Mouse (Mus musculus) CD8-positive naive resting alpha-beta T cell, adult 2 months (primary cell): ENCODE measurements around the gene Pnmt.

Experiments
- DNase-seq, 2 experiments: peaks; one replicate each; pipeline ENCODE4 v3.0.0; 2022; ENCODE audit warnings: low read depth in 2 of 2, low spot score in 2 of 2

Pnmt gene

DNA sequence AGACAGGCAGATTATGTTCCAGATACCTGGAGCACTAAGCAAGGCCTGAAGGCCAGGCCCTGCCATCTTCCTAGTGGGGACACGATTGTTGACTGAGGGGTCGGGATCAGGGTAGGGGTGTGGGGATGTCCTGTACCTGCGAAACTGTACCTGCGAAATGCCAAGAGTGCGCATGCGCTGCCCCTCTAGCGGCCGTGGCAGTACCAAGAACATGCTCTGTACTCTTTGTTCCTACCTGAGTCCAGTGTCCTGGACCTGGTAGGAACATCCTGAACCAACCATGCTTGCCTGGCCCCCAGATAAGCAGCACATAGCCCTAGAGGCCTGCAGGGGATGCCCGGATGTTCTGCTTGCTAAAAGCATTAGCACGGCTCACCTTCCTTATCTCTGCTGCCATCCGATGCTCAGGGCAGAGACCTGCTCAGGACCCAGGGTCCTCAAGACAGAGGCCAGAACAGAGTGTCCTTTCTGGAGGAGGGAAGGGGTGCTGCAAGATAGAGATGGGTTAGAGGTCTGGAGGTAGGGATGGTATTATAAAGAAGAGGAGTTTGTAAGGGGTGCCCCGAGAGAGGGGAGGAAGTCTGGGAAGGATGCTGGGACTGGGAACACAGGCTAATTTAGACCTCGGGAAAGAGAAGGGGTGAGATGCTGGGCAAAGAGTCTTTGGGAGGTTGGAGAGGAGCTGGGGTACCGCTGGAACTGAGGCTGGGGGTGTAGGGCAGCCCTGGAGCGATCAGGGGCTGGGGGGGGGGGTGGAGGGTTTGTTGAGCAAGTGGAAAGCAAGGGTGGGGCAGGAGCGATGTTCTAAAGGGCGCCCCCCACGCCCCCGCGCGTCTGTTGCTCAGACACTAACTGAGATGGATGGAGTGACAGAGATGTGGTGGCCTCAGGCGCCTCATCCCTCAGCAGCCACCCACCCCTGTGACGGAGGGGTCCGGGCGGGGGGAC is at the start of gene Pnmt:
Gene Pnmt, plus strand, starts transcription at position 813 of the 948 bp plus-strand sequence.
- DNase-seq, result no peak

DNA sequence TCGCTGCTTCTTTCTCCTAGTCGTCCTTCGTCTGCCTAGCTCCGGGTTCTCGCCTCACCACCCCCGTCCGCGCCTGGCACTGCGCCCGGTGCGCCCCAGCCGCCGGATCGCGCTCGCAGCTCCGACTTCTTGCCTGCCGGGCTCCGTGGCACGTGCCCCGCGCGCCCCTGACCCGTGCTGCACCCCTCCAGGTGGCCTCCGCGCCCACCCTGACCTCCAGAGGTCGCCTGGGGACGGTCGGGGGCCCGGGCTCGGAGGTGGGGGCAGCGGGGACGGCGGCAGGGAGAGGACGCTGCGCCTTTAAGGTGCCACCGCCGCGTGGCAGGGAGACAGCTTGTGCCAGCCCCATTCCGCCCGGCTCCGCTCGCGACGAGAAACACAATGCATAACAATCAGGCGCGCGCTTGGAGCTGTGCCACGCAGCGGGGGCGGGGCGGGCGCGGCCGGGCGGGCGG is 47.7 kb upstream of the Pnmt start:
- DNase-seq, result no peak

DNA sequence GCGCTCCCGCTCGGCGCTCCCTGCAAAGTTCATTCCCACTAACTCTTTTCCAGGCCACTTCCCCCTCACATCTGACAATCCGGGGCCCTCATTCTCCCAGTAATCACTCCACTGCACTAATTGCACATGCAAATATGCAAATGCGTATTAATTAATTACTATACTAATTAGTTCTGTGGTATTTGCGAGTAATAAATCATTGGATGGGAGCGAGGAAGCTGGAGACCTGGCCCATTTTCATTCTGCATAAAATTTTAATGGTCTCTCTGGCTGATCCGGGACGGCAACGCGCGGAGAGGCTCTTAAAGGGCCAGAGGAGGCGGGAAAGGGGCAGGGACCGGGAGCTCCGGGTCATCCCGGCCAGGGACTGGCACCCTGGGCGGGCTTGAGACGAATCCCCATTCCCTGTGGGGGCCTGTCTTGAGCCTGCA is 47.2 kb upstream of the Pnmt start:
- no peak for DNase-seq

DNA sequence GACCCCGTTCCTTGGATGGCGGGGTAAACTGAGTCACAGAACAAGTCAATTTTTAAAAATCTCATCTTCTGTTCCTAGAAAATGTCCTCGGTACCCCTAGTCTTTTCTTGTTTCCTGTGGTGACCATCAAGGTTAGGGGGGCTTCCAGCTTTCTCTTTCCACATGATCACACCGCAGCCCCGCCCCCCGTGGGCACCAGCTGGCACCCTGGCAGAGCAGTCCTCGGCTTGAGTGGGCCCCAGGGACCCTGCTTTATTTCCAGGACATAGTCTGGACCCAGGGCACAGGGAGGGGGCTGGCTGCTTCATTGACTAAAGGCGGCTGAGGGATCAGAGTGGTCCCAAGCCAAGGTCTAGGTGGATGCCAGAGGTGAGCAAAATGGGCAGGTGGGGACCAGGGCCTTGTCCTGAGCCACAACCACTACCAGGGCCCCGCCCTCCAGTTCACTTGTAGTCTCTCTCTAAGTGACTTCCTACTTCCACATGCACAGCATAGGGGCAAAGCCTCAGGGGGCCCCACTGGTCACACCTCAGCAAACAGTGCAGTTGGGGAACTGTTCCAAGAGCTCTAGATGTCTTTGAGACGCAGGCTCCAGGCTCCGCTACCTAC is 46.5 kb upstream of the Pnmt start:
- no peak for DNase-seq

DNA sequence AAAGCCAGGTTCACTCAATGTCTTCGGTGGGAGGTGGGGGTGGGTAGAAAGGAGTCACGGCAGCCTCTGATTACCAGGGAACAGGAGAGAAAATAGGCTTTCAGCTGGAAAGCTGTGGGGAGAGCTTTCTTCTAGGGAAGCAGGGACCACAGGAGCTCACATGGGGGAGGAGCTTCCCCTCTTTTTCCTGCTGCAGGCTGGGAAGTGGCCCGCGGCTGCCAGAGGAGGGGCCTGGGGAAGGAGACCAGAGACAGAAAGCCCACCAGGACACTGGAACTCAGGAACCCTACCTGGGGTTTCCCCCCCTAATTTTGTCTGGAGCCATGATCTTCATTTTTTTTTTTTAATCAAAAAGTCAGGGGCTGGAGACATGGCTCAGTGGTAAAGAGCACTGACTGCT is 45.7 kb upstream of the Pnmt start:
- DNase-seq, result no peak

DNA sequence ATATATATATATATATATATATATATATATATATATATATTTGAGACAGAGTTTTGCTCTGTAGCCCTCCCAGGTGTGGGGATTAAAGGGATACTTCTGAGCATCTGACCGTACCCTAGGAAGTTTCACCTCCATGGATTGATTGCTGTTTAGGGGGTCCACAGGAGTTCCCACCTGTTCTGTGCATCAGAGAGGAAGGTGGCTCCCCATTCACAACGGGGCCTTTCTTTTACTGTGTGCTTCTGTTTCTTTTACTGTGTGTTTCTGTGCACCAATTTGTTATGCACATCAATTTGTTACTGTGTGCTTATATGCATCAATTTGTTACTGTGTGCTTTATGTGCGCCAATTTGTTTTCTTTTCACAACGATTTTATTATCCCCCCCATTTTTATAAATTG is 45.1 kb upstream of the Pnmt start:
- DNase-seq, result no peak

DNA sequence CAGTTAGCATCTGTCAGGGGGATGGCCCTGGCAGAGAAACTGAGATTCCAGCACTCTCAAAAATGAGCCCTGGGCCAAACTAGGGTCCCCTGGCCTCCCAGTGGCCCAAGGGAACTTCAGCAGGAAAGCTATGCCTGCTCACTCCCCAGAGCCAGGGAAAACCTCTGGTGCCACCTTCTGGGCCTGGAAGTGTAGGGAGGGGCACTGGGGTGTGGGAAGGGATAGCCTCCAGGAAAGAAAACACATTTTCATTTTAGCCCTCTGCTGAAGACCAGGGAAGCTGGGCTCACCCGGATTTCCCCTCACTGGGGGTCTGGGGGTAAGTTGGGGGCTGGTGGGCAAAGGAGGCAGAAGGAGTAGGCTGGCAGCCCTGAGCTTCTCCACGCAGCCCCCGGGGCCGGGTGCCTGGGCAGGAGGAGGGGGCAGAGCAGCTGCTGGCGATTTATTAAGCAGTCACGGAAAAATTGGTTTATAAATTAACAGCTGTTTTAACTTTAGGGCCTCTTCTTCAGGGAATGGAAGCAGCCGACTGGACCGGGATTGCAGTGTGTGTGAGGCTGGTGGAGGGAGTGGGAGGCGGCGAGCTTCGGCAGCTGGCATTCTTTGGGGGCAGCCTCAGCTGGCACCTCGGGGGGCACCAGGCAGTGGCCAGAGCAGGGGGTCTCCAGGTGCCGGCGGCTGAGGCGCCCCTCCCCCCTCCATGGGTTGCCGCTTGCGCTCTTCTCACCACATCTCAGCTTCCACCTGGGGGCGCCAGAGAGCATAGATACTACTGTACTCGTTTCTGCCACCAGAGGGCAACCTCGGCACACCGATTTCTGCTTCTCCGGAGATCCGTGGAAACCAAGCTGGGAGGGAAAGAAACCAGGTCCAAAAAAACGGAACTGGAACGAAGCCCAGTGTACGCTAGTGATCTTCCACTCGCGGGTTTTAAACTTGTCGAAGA is 44.0 kb upstream of the Pnmt start:
- DNase-seq, result peak; percentile 89 to 94

DNA sequence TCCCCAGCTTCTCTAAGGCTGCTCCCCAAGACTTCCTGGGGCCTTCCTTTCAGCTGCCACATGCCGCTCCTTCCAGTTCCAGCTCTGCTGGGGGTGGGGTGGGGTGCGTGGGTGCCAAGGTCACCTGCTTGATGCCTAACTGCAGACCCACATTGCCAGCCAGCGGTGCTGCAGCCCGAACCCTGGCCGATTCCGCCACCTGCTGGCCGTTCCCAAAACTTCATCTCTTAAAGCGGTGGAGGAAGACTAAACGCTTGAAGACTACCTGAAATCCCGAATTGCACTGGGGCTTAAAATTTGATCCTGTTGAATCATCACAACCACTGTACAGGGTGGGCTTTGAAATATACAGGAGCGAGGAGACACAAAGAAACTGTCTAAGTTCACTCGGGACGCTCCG is 41.0 kb upstream of the Pnmt start:
- DNase-seq, result peak; percentile 63 to 71

DNA sequence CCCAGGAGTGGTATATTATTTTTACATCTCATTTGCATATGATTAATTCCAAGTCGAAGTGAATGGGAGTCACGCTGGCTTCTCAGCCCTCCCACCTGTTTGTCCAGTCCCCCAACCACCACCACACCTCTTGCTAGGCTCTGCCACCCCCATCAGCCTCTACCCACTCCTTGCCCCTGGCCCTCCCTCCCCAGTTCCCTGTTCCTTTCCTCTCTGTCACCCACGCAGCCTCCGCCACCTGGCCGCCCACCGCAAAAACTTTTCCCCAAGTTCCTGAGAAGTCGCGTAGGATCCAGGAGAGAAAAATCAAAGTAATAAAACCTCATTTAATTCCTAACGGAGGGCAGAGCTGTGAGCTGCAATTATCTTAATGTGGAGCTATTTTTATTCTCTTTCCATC is 40.1 kb upstream of the Pnmt start:
- no peak for DNase-seq

DNA sequence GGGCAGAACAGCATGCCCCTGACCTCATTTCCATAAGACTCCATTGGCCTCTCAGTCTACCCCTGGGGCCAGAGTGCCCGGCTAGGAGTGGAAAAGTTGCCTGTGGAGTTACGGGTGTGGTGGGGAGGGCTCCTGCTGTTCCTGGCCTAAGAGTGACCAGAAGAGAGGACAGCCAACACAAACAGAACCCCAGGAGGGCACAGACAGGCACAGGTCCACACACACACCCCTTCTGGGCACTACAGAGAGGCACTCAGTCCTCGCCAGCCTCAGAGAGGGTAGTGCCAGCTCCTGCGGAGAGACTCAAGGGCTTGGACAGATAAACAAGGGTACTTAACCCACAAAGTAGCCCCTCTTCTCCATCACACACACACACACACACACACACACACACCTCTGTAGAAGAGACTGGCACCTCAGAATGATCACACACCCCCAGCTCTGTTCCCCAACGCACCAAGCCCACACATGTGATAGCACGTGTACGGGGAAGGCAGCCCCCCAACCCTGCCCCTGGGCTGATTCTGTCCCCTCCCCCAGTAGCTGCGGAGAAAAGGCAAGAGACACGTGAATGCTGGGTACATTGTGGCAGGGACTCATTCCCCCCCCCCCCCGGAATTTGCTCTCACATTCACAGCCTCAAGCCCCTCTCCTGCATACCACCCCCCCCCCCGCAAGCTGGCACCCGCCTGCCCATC is 38.7 kb upstream of the Pnmt start:
- no peak for DNase-seq

DNA sequence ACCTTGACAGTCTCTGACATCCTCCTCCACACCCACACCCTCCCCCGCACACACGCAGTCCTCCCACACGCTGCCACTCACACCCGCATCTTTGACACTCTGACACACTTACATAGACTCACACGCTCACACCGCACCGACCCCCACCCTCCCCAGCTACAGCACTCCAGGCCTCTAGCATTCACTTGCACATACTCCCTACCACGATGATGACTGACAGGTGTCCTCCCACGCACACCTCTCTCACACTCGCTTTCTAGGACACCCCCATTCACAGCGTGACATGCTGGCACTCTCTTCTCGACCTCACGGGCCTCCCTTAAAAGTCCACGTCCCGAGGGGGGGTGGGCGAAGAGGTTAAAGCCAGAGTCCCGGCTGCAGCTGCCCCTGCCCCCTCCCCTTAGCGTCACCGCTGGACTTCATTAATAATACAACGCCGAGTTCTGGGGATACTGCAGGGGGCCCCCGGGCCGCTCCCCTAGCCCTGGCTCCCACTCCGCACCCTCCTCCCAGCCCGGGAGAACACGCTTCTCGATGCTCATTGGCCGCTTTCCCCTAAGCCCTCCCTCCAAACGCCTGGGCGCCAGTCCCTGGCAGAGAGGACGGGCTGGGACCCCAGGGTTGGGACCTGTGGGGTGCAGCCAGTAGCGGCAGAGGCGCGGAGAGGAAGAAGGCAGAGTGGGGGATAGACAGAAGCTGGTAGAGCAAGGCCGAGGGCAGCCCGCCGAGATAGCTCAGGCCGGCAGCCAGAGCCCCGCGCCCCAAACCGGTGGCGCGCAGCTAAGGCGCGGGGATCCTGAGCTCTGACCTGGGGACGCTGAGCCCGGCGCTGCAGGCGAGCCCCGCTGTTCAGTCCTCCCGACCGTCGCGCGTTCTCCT is 37.9 kb upstream of the Pnmt start, which contains the start of gene Ppp1r1b:
Gene Ppp1r1b, plus strand, starts transcription at position 322 of the 879 bp plus-strand sequence.
- DNase-seq, result peak in 1 of 2 experiments; percentile 55

DNA sequence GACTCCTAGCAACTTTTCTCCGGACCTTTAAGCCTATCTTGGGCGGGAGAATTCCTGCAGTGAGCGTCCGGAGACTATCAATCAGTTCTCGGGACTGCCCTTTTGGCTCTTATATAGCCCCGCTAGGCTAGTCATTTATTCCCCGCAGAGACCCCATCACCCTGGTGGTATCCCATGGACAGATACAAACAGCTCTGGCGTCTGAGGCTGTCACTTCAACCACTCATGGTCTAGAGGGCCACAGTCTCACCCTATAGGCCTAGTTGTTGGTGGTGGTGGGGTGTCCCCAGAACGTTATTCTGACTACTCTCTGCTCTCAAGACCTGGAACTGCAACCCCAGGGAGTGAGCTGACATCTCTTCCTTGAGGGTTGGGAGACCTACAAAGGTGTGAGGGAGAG is 36.9 kb upstream of the Pnmt start:
- no peak for DNase-seq

DNA sequence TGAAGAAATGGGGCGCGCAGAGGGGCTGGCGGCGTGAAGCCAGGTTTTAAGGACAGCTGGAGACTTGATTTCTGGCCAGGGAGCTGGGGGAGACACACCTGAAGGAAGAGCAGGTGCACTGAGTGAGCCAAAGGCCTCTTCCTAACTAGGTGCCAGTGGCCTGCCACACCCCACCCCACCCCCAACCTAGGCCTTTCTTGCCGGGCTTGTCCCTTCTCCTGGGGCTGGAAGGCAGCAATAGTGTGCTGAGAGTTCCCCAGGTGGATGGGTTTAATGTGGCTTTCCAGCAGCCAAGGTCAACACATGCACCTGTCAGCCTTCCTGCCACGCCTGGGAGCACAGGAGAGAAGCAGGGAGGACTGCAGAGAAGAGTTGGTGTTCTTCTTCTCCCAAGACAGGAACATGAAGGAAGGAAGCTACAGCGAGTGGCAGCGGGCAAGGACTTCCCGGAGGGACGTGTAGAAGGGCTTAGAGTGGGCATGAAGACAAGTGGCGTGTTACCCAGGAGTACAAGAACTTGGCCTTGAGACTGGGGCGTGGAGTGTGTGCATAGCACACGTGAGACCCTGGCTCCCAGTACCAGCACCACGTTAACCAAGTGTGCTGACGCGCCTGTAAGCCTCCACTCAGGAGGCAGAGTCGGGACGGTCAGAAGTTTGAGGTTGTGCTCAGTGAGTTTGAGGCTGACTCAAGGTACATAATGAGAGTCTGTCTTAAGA is 33.8 kb upstream of the Pnmt start:
- no peak for DNase-seq

DNA sequence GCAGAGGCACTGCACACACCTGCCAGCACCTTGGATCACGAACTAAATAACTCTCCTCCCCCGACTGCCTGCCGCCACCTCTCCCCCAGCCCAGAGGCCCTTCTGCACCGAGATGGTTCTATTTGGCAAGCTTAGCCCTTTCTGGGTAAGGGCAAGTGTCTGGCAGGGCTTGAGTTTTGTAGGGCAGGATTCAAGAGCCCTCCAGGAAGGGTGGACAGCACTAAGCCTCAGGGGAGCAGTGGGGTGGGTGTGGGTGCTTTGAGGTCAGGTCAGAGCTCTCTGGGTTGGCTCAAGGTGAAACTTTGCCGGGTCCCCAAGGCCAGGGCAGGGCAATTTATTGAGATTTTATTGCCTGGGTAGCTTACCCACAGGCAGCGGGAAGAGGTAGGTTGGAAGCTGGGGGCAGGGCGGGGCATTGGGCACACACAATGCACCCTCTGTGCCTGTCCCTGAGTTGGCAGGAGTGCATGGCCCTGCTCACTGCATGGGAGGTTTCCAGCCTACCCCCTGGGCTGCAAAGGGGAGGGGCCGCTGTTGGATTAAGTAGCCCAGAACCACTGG is 32.5 kb upstream of the Pnmt start:
- DNase-seq, result no peak

DNA sequence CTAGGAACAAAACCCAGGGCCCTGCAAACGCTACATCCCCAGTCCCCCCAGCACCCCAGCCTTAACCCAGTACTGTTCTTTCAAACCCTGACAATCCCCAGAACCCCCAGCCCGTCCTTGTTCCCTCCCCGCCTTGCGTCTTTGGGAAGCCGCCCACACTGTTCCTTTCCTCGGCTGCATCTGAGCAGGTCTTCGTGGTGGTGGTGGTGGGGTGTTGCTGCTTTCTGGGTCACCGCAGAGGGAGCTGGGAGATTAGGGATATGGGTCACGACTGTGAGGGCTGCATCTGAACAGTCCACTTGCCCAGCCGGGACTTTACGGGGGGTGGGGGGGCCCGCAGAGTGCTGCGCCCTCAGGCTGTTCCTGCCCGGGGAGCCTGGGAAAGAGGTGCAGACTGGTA is 31.8 kb upstream of the Pnmt start:
- DNase-seq, result no peak

DNA sequence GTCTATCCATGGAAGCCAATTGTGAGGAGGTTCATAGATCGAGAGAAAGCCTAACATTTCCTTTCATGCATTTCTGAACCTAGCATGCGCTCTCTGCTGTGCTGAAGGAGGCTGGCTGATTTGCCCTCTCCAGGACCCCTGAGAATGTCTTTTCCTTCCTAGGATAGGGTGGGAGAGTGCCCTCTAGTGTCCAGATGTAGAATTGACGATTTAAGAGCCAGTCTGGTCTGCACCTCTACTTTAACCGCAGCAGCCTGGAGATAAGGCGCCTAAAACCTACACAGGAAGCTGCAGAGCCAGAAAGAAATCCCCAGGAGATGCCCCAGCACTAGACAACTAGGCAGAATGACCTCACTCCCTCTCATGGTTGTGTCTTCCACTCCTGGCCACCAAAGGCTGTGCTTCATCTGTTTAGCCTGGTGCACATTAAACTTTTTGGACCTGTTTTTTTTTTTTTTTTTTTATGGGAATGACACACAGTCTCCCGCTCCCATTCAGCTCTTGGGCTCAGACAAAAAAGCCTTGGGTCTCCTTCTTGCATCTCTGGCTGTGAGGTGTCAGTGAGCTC is 30.4 kb upstream of the Pnmt start:
- peak; percentile 57 to 70 for DNase-seq

DNA sequence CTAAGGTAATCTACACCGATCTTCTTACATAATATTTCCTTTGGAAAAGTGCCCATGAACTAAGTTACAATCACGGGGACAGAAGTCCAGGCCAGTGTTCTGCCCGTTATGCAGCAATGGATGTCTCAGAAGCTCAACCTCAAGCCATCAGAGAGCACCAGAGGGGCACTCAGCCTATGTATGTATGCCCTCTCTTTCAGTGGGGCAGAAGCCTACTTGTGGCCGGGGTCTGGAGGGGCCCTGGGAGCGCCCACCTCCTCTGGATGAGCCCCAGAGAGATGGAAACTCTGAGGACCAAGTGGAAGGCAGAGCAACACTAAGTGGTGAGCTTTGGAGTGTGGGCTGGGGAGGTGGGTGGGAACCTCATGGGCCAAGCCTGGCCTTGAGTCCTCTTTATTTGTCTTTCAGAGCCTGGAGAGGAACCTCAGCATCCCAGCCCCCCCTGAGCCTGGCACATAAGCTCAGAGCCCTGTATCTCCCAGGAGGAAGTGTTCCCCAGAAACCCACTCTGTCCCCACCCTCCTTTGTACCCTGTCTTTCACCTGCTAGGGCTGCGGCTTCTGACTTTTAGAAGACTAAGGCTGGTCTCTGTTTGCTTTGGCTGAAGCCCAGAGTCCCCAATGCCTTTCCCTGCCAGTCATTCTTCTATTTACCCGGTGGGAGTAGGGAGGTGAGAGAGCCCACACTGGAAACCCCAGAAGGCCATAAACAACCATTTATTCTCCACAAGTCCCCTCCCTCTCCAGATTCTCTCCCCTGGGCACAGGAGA is 29.4 kb upstream of the Pnmt start:
- no peak for DNase-seq
